8 mouse cellular contexts compared by ENCODE assay signal in the genomic region with DNA sequence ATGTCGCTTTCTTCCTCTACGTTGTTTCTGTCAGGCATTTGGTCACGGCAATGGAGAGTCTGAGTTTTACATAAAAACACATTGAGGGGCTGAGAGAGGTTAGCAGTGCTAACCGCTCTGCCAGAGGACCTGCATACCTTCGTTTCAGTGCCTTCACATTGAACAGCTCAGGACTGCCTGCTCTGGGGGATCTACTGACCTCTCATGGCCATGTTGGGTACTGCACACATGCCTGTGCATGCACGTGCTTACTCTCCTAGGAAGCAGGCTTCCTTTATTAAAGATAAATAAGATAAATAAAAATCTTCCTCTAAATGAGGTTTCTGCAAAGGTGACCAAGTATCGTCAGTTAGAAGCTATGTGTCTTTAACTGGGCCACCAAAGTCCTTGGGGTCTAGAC.
A peak's percentile ranks its signal among the peaks of the same experiment; 100 is the strongest.
DNase-seq lines count a peak whose midpoint lies in the region; TF ChIP-seq lines count a peak whose summit lies in the region.
"Had no signal": no experiment of that assay in that cellular context is flagged by ENCODE, and none has a peak within 500 bp of the region (broad histone marks: within the 10 kb centered on the region; RNA-seq: fewer than 3 reads in every experiment).

No protein-coding gene starts in this region.

- H3K4me1 ChIP-seq in kidney, adult 2 months (ENCODE audit: control insufficient read depth, insufficient read depth, low read length), result no peaks in the 10 kb centered on the region
- peaks cover 18% of the 10 kb centered on the region for H3K4me1 ChIP-seq in E14TG2a.4 (replicated peaks; ENCODE audit: low read depth, low read length)
- H3K4me1 ChIP-seq in embryonic facial prominence, embryonic 10.5 days, result no peaks in the 10 kb centered on the region

- no peaks in the 10 kb centered on the region for H3K36me3 ChIP-seq in kidney, adult 2 months (ENCODE audit: control insufficient read depth, insufficient read depth, low read length)
- no peaks in the 10 kb centered on the region for H3K36me3 ChIP-seq in E14TG2a.4 (ENCODE audit: insufficient read depth, low read length)
- H3K36me3 ChIP-seq in embryonic facial prominence, embryonic 10.5 days (replicated peaks), result no peaks in the 10 kb centered on the region
- H3K36me3 ChIP-seq: limb, embryonic 15.5 days had no signal

- H3K9me3 ChIP-seq in E14TG2a.4 (ENCODE audit: low read length), result peaks cover 7% of the 10 kb centered on the region
- peaks cover 3% of the 10 kb centered on the region; the same call in 1 of the 2 replicates for H3K9me3 ChIP-seq in embryonic facial prominence, embryonic 10.5 days
- H3K9me3 ChIP-seq: limb, embryonic 15.5 days had no signal

- no peak overlapping the region for H3K27ac ChIP-seq in kidney, adult 2 months (ENCODE audit: insufficient read depth, low read depth, low read length)
- H3K27ac ChIP-seq in embryonic facial prominence, embryonic 10.5 days (replicated peaks), result no peak overlapping the region
- H3K27ac ChIP-seq: limb, embryonic 15.5 days had no signal

- H3K4me3 ChIP-seq in kidney, adult 2 months (ENCODE audit: insufficient read depth, low read depth, low read length), result no peak overlapping the region
- 0 out of 2 replicates have a peak overlapping the region, but pooled peaks have one; percentile 3 for H3K4me3 ChIP-seq in E14TG2a.4 (replicated peaks; ENCODE audit: low read length)
- H3K4me3 ChIP-seq in embryonic facial prominence, embryonic 10.5 days, result no peak overlapping the region
- H3K4me3 ChIP-seq: limb, embryonic 15.5 days had no signal

- H3K27me3 ChIP-seq in kidney, adult 2 months (replicated peaks; ENCODE audit: control insufficient read depth, insufficient read depth, low read length), result no peaks in the 10 kb centered on the region
- peaks cover 37% of the 10 kb centered on the region for H3K27me3 ChIP-seq in E14TG2a.4 (ENCODE audit: insufficient read depth, low read length)
- H3K27me3 ChIP-seq in embryonic facial prominence, embryonic 10.5 days (replicated peaks; ENCODE audit: low read depth, poor library complexity, severe bottlenecking), result no peaks in the 10 kb centered on the region
- H3K27me3 ChIP-seq: limb, embryonic 15.5 days had no signal

- no peak for DNase-seq in kidney, adult 2 months
- no peak for DNase-seq in kidney, postnatal 14 days
- peak; percentile 23 for DNase-seq in 416B (ENCODE audit: low read depth)
- DNase-seq in embryonic facial prominence, embryonic 10.5 days (ENCODE audit: low spot score), result peak; percentile 41
- DNase-seq in thymus, postnatal 10 days (ENCODE audit: low spot score in 2 of 2), result peak; percentile 7 to 46
- no peak for DNase-seq in urinary bladder, adult 2 months (ENCODE audit: low spot score)

- WGBS in kidney, adult 2 months, result 88% methylated on average over 7 of the region's 7 CpGs
- WGBS in embryonic facial prominence, embryonic 10.5 days, result 85% methylated on average over 7 of the region's 7 CpGs

- TF ChIP-seq POLR2A in kidney, adult 2 months (IDR thresholded peaks at IDR 0.05; ENCODE audit: low read depth, low read length), result no peak

- TF ChIP-seq CTCF in kidney, adult 2 months (conservative IDR thresholded peaks at IDR 0.05; ENCODE audit: insufficient read depth, insufficient read length, low read depth, low read length), result peak; percentile 43
- peak; percentile 99 for TF ChIP-seq CTCF in E14TG2a.4 (conservative IDR thresholded peaks at IDR 0.05; ENCODE audit: low read length)

Comparison
In these comparisons a context has a peak if more than half of its experiments do, and no peak if none do; other contexts are left out.
1. DNase-seq: peak in 416B (single experiment), embryonic facial prominence, embryonic 10.5 days (single experiment) and thymus, postnatal 10 days (2 of 2); none in kidney, adult 2 months (single experiment), kidney, postnatal 14 days (single experiment) and urinary bladder, adult 2 months (single experiment).